Mouse (Mus musculus) gastrocnemius, postnatal 14 days (tissue): ENCODE results near the gene Gm7945. TPM values are rescaled to one million over a fixed set of nuclear protein-coding genes. Genes with fewer than 3 reads are reported as not detected.
"Not testable (repeated sequence)": the region's sequence is repeated elsewhere in the genome, so short reads cannot be mapped to it uniquely, and the experiment has no call there.

Experiments used
- DNase-seq: peaks from one replicate; pipeline ENCODE4 v3.0.0; 2021; ENCODE audit warnings: mixed read lengths
- intact Hi-C: fragments of 180-260 bp; cut with DNase I; formaldehyde crosslinking; loops from one replicate; pipeline ENCODE4 v1.15.1; 2025; ENCODE audit warnings: low total_unique reads
- long read RNA-seq, 2 experiments: library from polyadenylated mRNA; stranded (forward); transcript quantifications; one replicate each; pipeline ENCODE4 v2.0.0; 2021
- total RNA-seq, 2 experiments: library from RNA; stranded (reverse); gene quantifications; 2 replicates each; pipeline ENCODE4 v1.2.3; 2021

Gene Gm7945
- not detected for total RNA-seq
- long read RNA-seq, experiment 1 = 0 reads
- long read RNA-seq, experiment 2 = 0 reads

GRCm38 (mm10) chr14:41386279-41386678 is at the start of gene Gm7945:
Gene Gm7945, minus strand, starts transcription at chr14:41386379.
- DNase-seq = not testable (repeated sequence)

GRCm38 (mm10) chr14:41425393-41426075 is 39.4 kb upstream of the Gm7945 start:
- intact Hi-C loops, DNase-seq: not testable (repeated sequence)

More at GRCm38 (mm10) chr14:41386279-41386678, at the start of gene Gm7945:
- intact Hi-C loops = not testable (repeated sequence)

- DNase-seq, intact Hi-C loops: not testable (repeated sequence)
Measured at GRCm38 (mm10) chr14:41424694-41425093, 38.5 kb upstream of the Gm7945 start.

GRCm38 (mm10) chr14:41408181-41408580 is 22.0 kb upstream of the Gm7945 start, which contains the start of gene Gm6482:
Gene Gm6482, minus strand, starts transcription at chr14:41408281.
- intact Hi-C loops, DNase-seq: not testable (repeated sequence)

GRCm38 (mm10) chr14:41348309-41348708 is 37.9 kb downstream of the Gm7945 start, which contains the start of gene Gm5798:
Gene Gm5798, plus strand, starts transcription at chr14:41348609.
- DNase-seq, intact Hi-C loops: not testable (repeated sequence)

Other genes with a start within 250 kb of the Gm7945 start
- gene Mbl1, start 234.9 kb downstream of the Gm7945 start, total RNA-seq = not detected
- not detected for gene Sftpd, start 201.2 kb downstream of the Gm7945 start, total RNA-seq
- gene Gm2832, start 107.6 kb downstream of the Gm7945 start, total RNA-seq = not detected
- not detected for gene Gm5798, start 37.8 kb downstream of the Gm7945 start, total RNA-seq
- not detected for gene Gm6482, start 21.9 kb upstream of the Gm7945 start, total RNA-seq
- gene Gm7954, start 67.1 kb upstream of the Gm7945 start, total RNA-seq = not detected
- gene Gm3486, start 103.1 kb upstream of the Gm7945 start, total RNA-seq = not detected
- not detected for gene Gm7970, start 169.2 kb upstream of the Gm7945 start, total RNA-seq
- gene 1700049E17Rik2, start 186.8 kb upstream of the Gm7945 start, total RNA-seq = not detected
- gene Gm3072, start 238.2 kb upstream of the Gm7945 start, total RNA-seq = not detected